ENCODE assay signal across 12 mouse cellular contexts in the genomic region with DNA sequence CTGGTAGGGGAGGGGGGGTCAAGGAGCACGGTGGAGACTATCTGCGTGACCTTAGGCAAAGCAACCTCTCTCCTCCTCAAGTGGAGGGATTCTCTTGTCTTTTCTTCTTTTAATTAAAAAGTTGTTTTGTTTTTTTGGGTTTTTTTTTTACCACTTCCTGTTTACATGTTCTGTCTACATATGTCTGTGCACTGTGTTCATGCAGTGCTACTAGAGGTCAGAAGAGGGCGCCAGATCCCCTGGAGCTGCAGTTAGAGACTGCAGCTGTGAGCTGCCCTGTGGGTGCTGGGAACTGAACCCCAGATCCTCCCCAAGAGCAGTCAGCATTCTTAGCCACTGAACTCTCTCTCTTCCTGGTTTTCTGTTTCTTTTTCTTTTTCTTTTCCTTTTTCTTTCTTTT. TPM values are rescaled to one million over a fixed set of nuclear protein-coding genes. Genes with fewer than 3 reads are reported as not detected.
DNase-seq lines count a peak whose midpoint lies in the region; ATAC-seq and TF ChIP-seq lines count a peak whose summit lies in the region.
"Had no signal": no experiment of that assay in that cellular context is flagged by ENCODE, and none has a peak within 500 bp of the region (broad histone marks: within the 10 kb centered on the region; RNA-seq: fewer than 3 reads in every experiment).

No protein-coding gene starts in this region.

- H3K9ac ChIP-seq in heart, adult 2 months (ENCODE audit: low read depth, low read length), result no peak overlapping the region
- no peak overlapping the region for H3K9ac ChIP-seq in heart, embryonic 12.5 days
- H3K9ac ChIP-seq: hindbrain, embryonic 14.5 days had no signal

- H3K9me3 ChIP-seq in heart, embryonic 12.5 days (replicated peaks), result peaks cover 8% of the 10 kb centered on the region; the same call in 1 of the 2 replicates

- no peaks in the 10 kb centered on the region for H3K79me2 ChIP-seq in heart, adult 2 months (replicated peaks; ENCODE audit: control insufficient read depth, insufficient read depth, low read length)

- no peak for TF ChIP-seq EP300 in heart, adult 2 months (IDR thresholded peaks at IDR 0.05; ENCODE audit: insufficient read depth, low read depth, low read length)

- no peaks in the 10 kb centered on the region for H3K27me3 ChIP-seq in heart, adult 2 months (ENCODE audit: control insufficient read depth, insufficient read depth, low read length)
- no peaks in the 10 kb centered on the region for H3K27me3 ChIP-seq in testis, adult 2 months (ENCODE audit: control insufficient read depth, insufficient read depth, low read length)
- peaks cover 11% of the 10 kb centered on the region for H3K27me3 ChIP-seq in heart, embryonic 12.5 days (replicated peaks)

- TF ChIP-seq CTCF in heart, adult 2 months (IDR thresholded peaks at IDR 0.05), result peak; percentile 32
- TF ChIP-seq CTCF in testis, adult 2 months (IDR thresholded peaks at IDR 0.05; ENCODE audit: control insufficient read depth, insufficient read depth, insufficient replicate concordance, low read depth, low read length), result peak; percentile 73; the same call in 1 of the 2 replicates
- TF ChIP-seq CTCF in embryonic fibroblast, embryonic 13.5 days (IDR thresholded peaks at IDR 0.05; ENCODE audit: borderline replicate concordance, insufficient read depth, low read length), result 0 out of 2 replicates have a peak, but pooled peaks have one; percentile 7

- no peak overlapping the region for H3K27ac ChIP-seq in heart, adult 2 months
- no peak overlapping the region for H3K27ac ChIP-seq in testis, adult 2 months (ENCODE audit: control insufficient read depth, insufficient read depth, low read depth, low read length)
- H3K27ac ChIP-seq in embryonic fibroblast, embryonic 13.5 days (ENCODE audit: insufficient read depth, low read length), result no peak overlapping the region
- no peak overlapping the region for H3K27ac ChIP-seq in heart, embryonic 12.5 days (ENCODE audit: poor library complexity, severe bottlenecking)
- H3K27ac ChIP-seq: hindbrain, embryonic 14.5 days had no signal

- H3K4me3 ChIP-seq in heart, adult 2 months, result no peak overlapping the region
- H3K4me3 ChIP-seq in testis, adult 2 months (ENCODE audit: control insufficient read depth, low read depth, low read length), result no peak overlapping the region
- no peak overlapping the region for H3K4me3 ChIP-seq in embryonic fibroblast, embryonic 13.5 days (ENCODE audit: insufficient read depth, low read length)
- H3K4me3 ChIP-seq in heart, embryonic 12.5 days, result no peak overlapping the region
- H3K4me3 ChIP-seq: erythroblast, embryonic 14.5 days had no signal

- no peak for ATAC-seq in heart, embryonic 12.5 days (ENCODE audit: insufficient number of reproducible peaks, low FRiP score)

- TF ChIP-seq POLR2A in heart, adult 2 months (IDR thresholded peaks at IDR 0.05; ENCODE audit: insufficient read depth, low read depth, low read length), result no peak
- TF ChIP-seq POLR2A in testis, adult 2 months (IDR thresholded peaks at IDR 0.05; ENCODE audit: control insufficient read depth, low read depth, low read length), result no peak
- TF ChIP-seq POLR2A in embryonic fibroblast, embryonic 13.5 days (IDR thresholded peaks at IDR 0.05; ENCODE audit: low read depth, low read length), result no peak

- H3K4me2 ChIP-seq in heart, embryonic 12.5 days, result no peak overlapping the region
- H3K4me2 ChIP-seq: hindbrain, embryonic 14.5 days had no signal

- 68% methylated on average over 3 of the region's 3 CpGs for WGBS in heart, adult 2 months
- WGBS in heart, embryonic 12.5 days, result 69% methylated on average over 3 of the region's 3 CpGs

- no peak for DNase-seq in heart, adult 2 months
- no peak for DNase-seq in heart, adult 8-10 months (ENCODE audit: low spot score)
- DNase-seq in testis, postnatal 10 days (ENCODE audit: low spot score), result no peak
- no peak for DNase-seq in gastrocnemius, postnatal 10 days
- DNase-seq in cerebellum, adult 9-11 months, result no peak
- DNase-seq: thymus, adult 2 months had no signal

- intact Hi-C loops in heart, adult 2 months (cut with DNase I), result no loop called here

- H3K36me3 ChIP-seq in heart, adult 2 months (ENCODE audit: control insufficient read depth, insufficient read depth, low read length), result no peaks in the 10 kb centered on the region
- H3K36me3 ChIP-seq in testis, adult 2 months (ENCODE audit: control insufficient read depth, insufficient read depth, low read length), result no peaks in the 10 kb centered on the region
- no peaks in the 10 kb centered on the region for H3K36me3 ChIP-seq in heart, embryonic 12.5 days

- H3K4me1 ChIP-seq in heart, adult 2 months (ENCODE audit: control insufficient read depth, insufficient read depth, low read length), result no peaks in the 10 kb centered on the region
- H3K4me1 ChIP-seq in testis, adult 2 months (ENCODE audit: control insufficient read depth, insufficient read depth, low read length), result peaks cover 4% of the 10 kb centered on the region
- H3K4me1 ChIP-seq in embryonic fibroblast, embryonic 13.5 days (ENCODE audit: control insufficient read depth, insufficient read depth, low read length), result no peaks in the 10 kb centered on the region
- H3K4me1 ChIP-seq in heart, embryonic 12.5 days (replicated peaks), result no peaks in the 10 kb centered on the region

RNA-seq across cellular contexts. Expression of gene Sptbn4, which starts 28.4 kb away (rescaled TPM):
- total RNA-seq in heart, adult 2 months (2021), result under 1 TPM; 0.18 to 0.20 TPM
- polyA plus RNA-seq in heart, adult 2 months (2012; rRNA removed), result 0.23 and 0.44 TPM in 2 replicates
- total RNA-seq in heart, adult 8-10 months (2022), result under 1 TPM; 0.22 to 0.49 (median 0.30) TPM
- 19.5 and 34.7 TPM in 2 replicates for polyA plus RNA-seq in testis, adult 2 months (2012; rRNA removed)
- 0.51 and 0.78 TPM in 2 replicates for polyA plus RNA-seq in embryonic fibroblast, embryonic 13.5 days (2011; ENCODE audit: insufficient read length, low read depth, missing spikeins)
- 0.26 TPM in 2 replicates for polyA plus RNA-seq in heart, embryonic 12.5 days (2016; fragmentation: Nextera tagmentation; extraction: Ambion mirVana)
- total RNA-seq in gastrocnemius, postnatal 10 days (2021), result under 1 TPM; 0.20 to 0.28 TPM
- total RNA-seq: common myeloid progenitor, adult 5-6 weeks had no signal

RNA-seq across cellular contexts. Expression of gene Blvrb, which starts 28.7 kb away (rescaled TPM):
- total RNA-seq in heart, adult 2 months (2021), result 10 to 100 TPM; 29.9 to 31.7 TPM
- polyA plus RNA-seq in heart, adult 2 months (2012; rRNA removed), result 41.7 and 46.2 TPM in 2 replicates
- total RNA-seq in heart, adult 8-10 months (2022), result 10 to 100 TPM; 27.7 to 29.2 (median 29.0) TPM
- polyA plus RNA-seq in testis, adult 2 months (2012; rRNA removed), result 7.6 and 8.5 TPM in 2 replicates
- 16.6 and 32.1 TPM in 2 replicates for polyA plus RNA-seq in embryonic fibroblast, embryonic 13.5 days (2011; ENCODE audit: insufficient read length, low read depth, missing spikeins)
- polyA plus RNA-seq in heart, embryonic 12.5 days (2016; fragmentation: Nextera tagmentation; extraction: Ambion mirVana), result 68.4 and 82.4 TPM in 2 replicates
- total RNA-seq in gastrocnemius, postnatal 10 days (2021), result 10 to 100 TPM; 20.5 to 25.0 TPM

RNA-seq across cellular contexts. Expression of gene Sertad3, which starts 54.5 kb away (rescaled TPM):
- total RNA-seq in heart, adult 2 months (2021), result 1 to 10 TPM; 3.5 to 6.2 TPM
- polyA plus RNA-seq in heart, adult 2 months (2012; rRNA removed), result 6.9 TPM in 2 replicates
- 1 to 10 TPM; 4.8 to 5.7 (median 5.6) TPM for total RNA-seq in heart, adult 8-10 months (2022)
- polyA plus RNA-seq in testis, adult 2 months (2012; rRNA removed), result 4.1 and 4.7 TPM in 2 replicates
- 12.9 and 14.1 TPM in 2 replicates for polyA plus RNA-seq in embryonic fibroblast, embryonic 13.5 days (2011; ENCODE audit: insufficient read length, low read depth, missing spikeins)
- polyA plus RNA-seq in heart, embryonic 12.5 days (2016; fragmentation: Nextera tagmentation; extraction: Ambion mirVana), result 22.8 and 23.3 TPM in 2 replicates
- 10 to 100 TPM in 1 of 2 experiments, 1 to 10 TPM in 1; 9.0 to 13.0 TPM for total RNA-seq in gastrocnemius, postnatal 10 days (2021)

Comparison
In these comparisons a context has a peak if more than half of its experiments do, and no peak if none do; other contexts are left out.
1. CTCF ChIP-seq: peak in every context shown above with its lines; median percentile 73 in testis, adult 2 months; 32 in heart, adult 2 months; 7 in embryonic fibroblast, embryonic 13.5 days.
2. RNA of gene Sptbn4, which starts 28.4 kb away (polyA plus RNA-seq): 19.5 to 34.7 TPM in testis, adult 2 months; 0.51 to 0.78 TPM in embryonic fibroblast, embryonic 13.5 days, 0.26 TPM in heart, embryonic 12.5 days and 0.23 to 0.44 TPM in heart, adult 2 months; every median in the first group is over 10 times any median in the second.